Mouse (Mus musculus): ENCODE results near the gene Narfl.

Narfl gene

GRCm38 (mm10) chr17:25786781-25787504 lies 13.4 kb downstream of the Narfl start:
- TF ChIP-seq GATA4 (IDR thresholded peaks at IDR 0.05; ENCODE audit: insufficient replicate concordance, low read length) = no peak

- TF ChIP-seq GATA4 (IDR thresholded peaks at IDR 0.05; ENCODE audit: insufficient replicate concordance, low read length) = no peak
Observed at GRCm38 (mm10) chr17:25791320-25791842, 17.8 kb downstream of the Narfl start.

- TF ChIP-seq GATA4 (IDR thresholded peaks at IDR 0.05; ENCODE audit: insufficient replicate concordance, low read length) = no peak
Observed at GRCm38 (mm10) chr17:25791843-25792527, 18.4 kb downstream of the Narfl start.

- TF ChIP-seq GATA4 (IDR thresholded peaks at IDR 0.05; ENCODE audit: insufficient replicate concordance, low read length) = no peak
Observed at GRCm38 (mm10) chr17:25792615-25793014, 19.0 kb downstream of the Narfl start, which contains the start of gene Fam173a. Gene Fam173a (minus strand): TSS chr17:25792901.

- TF ChIP-seq GATA4 (IDR thresholded peaks at IDR 0.05; ENCODE audit: insufficient replicate concordance, low read length) = no peak
Observed at GRCm38 (mm10) chr17:25794197-25794596, 20.6 kb downstream of the Narfl start.

DNA sequence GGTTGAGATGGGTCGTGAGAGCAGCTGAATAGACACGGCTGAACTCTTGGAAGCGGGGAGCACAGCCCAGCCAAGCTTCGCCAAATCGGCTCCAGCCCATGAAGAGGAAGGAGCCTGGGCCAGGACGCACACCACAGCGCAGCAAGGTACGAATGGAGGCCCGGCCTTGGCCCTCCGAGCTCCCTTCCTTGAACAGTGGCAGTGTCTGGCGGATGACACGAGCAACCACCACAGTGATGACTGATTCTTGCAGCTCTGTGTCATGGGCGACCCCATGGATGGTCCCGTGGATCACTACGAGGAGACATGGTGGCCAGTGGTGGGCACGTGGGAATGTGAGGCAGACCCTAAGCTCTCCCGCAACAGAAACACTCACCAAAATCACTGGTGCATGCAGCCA lies 21.4 kb downstream of the Narfl start:
- no peak for TF ChIP-seq GATA4 (IDR thresholded peaks at IDR 0.05; ENCODE audit: insufficient replicate concordance, low read length)

GRCm38 (mm10) chr17:25795609-25796092 lies 22.1 kb downstream of the Narfl start, which contains the start of gene AC134908.4:
Gene AC134908.4 (minus strand): TSS chr17:25795659.
- no peak for TF ChIP-seq GATA4 (IDR thresholded peaks at IDR 0.05; ENCODE audit: insufficient replicate concordance, low read length)

DNA sequence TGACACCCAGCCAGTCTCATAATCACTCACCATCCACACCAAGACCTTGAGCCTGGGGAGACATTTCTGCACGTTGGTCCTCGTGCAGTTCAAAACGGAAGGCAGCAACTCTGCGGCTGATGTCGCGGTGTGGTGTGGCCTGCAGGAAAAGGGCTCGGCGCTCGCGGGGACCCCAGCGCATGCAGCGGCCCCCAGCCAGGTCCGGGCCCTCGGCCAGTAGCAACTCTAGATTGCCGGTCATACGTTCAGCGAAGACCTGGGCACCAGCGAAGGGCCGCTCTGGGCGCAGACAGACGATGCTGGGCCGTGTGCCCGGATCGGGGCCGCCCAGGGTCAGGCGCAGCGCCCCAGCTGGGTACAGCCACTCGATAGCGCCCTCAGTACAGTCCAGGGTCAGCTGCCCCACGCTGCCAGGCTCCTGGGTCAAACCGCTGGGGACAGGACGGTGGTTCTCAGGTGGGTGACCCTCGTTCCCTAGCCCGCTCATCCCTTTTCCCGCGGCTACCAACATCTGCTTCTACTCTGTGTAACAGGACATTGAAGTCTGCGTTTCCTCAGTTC lies 22.7 kb downstream of the Narfl start:
- no peak for TF ChIP-seq GATA4 (IDR thresholded peaks at IDR 0.05; ENCODE audit: insufficient replicate concordance, low read length)

DNA sequence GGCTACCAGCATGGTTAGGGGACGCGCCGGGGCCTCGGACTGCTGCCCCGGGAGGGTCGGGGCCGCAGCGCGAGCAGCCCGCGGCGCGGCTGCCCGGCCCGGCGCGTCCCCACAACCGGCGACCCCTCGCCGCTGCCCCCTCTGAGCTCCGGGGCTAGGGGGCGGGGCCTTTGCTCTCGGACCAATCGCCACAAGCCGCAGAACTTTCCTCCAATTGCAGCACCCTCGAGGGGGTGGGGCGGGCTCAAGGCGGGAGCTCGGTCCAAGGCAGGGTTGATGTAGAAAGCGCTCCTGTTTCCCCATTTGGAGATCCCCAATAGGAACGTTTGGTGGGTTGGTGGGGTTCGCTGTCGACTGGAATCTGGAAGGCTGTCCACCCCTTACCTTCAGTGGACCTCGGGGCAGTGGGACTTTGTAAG lies 23.4 kb downstream of the Narfl start, which contains the start of gene Metrn:
Metrn (minus strand) TSS at position 186 of the 419 bp plus-strand sequence.
- TF ChIP-seq GATA4 (IDR thresholded peaks at IDR 0.05; ENCODE audit: insufficient replicate concordance, low read length) = no peak

DNA sequence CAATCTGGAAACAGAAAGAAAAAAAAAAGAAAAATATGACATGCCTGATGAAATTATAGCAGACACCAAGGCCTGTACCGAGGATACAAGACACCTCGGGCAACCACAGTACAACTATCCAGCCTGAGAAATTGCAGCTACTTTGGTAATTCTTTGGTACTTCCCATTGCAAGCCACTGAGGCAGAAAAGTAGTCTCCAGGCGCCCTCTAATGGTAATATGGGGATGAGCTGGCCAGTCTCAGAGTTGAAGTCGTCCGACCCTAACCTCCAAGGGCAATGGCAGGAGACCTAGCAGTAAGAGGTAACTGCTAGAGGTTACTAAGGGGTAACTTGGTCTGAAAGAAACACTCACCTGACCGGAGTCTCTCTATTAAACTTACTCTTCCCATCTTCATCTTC lies 27.5 kb downstream of the Narfl start:
- TF ChIP-seq GATA4 (IDR thresholded peaks at IDR 0.05; ENCODE audit: insufficient replicate concordance, low read length) = no peak

DNA sequence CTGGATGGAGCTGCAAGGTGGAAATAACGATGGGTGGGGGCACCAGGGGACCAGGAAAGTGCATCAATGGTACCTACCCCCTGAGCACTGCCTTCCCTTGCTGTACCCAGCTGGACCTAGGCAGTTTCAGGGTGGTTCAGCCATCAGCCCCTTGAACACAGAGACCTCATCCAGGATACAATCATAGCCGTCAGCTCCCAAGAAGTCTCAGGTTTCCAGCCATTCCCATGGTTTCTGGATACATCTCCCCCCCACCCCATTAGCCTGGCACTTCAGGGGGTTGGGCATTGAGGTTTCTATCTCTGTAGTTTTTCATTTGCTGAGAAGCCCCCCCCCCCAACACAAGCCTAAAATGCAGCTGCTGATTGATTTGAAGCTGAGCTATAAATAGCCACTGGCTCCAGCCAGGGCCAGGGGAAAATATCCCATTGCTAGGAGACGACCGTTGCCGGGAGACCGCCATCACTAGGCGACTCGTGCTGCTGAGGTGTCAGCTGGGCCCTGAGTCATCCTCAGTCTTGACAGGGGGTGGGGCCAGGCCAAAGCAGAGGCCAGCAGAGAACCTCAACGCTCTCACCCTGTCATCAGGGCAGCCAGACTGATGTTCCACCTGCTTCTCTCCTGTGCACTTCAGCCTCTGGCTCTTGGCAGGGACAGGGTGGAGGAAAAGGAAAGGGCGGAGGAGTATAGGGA lies 29.4 kb downstream of the Narfl start:
- TF ChIP-seq GATA4 (IDR thresholded peaks at IDR 0.05; ENCODE audit: insufficient replicate concordance, low read length) = no peak

DNA sequence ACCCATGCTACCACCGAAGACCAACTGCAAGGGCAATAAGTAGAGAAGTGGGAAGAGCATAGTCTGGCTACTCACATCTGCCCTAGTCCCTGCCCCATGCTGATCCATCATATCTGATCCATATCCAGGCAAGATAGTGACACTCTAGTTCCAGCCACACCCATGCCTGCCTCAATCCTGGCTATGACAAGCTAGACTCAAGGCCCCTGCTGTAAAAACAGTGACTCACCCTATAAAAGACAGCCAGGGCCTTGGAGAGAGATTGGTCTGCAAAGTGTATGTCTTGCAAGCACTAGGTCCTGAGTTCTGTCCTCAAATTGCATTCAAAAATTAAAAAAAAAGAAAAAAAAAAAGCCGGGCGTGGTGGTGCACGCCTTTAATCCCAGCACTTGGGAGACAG lies 32.9 kb downstream of the Narfl start:
- TF ChIP-seq GATA4 (IDR thresholded peaks at IDR 0.05; ENCODE audit: insufficient replicate concordance, low read length) = no peak

- no peak for TF ChIP-seq GATA4 (IDR thresholded peaks at IDR 0.05; ENCODE audit: insufficient replicate concordance, low read length)
Observed at GRCm38 (mm10) chr17:25808028-25808427, 34.5 kb downstream of the Narfl start.

- no peak for TF ChIP-seq GATA4 (IDR thresholded peaks at IDR 0.05; ENCODE audit: insufficient replicate concordance, low read length)
Observed at GRCm38 (mm10) chr17:25808789-25809605, 35.4 kb downstream of the Narfl start, which contains the start of gene Fbxl16. Gene Fbxl16 (plus strand): TSS chr17:25809085.

All from liver, adult (tissue).